Mouse (Mus musculus): Measurements from ENCODE around the gene Otor.

DNA sequence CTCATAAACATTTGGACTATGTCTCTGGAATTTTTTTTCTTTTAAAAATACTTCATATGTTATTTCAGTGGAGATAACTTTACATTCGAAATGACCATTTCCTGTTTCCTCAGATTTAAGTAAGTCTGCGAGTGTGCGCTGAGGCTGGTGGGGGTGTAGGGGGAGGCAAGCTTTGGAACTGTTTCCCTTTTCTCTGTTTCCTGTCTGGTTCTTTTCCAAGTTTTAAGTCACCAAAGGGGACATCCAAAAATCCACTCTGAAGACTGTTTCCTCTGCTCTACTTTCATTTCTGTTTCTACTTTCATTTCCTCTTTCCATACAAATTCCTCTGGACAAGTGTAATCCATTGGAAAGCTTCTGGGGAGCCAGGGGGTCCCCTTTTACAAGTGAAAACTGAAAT lies 3.4 kb downstream of the Otor start:
- no peak for TF ChIP-seq CTCF (IDR thresholded peaks at IDR 0.05; ENCODE audit: extremely low read depth, insufficient read length, insufficient replicate concordance, low read depth, low read length)
- no peak for TF ChIP-seq POLR2A (IDR thresholded peaks at IDR 0.05; ENCODE audit: low read depth, low read length)

Measured in small intestine, adult 2 months (tissue).